Mouse (Mus musculus) kidney, adult 2 months (tissue): Measurements from ENCODE around the gene Cysrt1.

Experiments
- CTCF ChIP-seq: fragments of 200-500 bp; conservative IDR thresholded peaks from 2 replicates; pipeline ENCODE4 v1.5.1; 2011; ENCODE audit warnings: low read depth, mild to moderate bottlenecking, control low read depth, low read length, moderate library complexity, mixed read lengths; ENCODE audit not compliant: insufficient read depth, insufficient read length
- POLR2A ChIP-seq: fragments of 200-500 bp; IDR thresholded peaks from one replicate; pipeline ENCODE4 v1.6.1; 2011; ENCODE audit warnings: low read depth, low read length, control low read depth

DNA sequence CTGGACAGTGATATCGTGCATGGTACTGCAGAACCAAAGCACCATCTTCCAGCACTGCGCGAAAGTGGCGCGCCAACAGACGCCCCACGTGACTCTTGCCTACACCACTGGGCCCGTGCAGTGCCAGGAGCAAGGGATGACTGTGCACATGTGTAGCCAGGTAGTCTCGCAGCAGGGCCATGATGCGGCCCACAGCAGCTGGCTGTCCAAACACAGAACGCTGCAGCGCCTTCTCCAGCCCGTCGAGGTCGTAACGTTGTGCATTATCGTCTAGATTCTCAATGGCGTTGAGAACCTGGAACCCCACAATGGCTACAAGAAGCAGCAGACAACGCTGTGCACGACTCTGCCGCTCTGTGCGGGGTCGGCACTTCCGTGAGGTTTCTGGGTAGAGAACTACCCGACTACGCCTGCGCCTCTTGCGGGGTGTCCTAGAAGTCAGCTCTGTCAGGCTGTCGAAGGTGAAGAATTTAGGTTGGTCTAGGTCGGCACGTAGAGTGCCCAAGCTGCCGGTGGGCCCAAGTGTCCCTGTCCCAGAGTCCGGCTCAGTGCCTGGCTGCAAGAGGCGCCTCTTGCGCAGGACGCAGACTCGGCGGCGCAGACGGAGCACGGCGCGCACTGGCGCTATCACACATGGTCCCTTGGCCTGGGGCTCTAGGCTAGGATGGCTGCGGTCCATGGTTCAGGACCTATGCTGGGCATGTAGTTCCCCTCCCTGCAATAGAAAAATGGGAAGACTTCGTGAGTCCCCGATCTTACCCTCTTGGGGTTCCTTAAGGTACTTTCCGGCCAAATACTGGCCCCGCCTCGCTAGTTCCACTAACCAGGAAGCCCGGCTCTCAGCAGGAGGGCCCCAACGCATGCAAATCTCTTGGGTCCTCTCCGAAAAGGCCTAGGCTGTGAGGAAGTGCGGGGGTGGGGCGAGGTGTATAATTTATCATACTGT is 46.8 kb downstream of the Cysrt1 start:
- TF ChIP-seq CTCF, result no peak
- TF ChIP-seq POLR2A, result no peak
